In the genomic region with DNA sequence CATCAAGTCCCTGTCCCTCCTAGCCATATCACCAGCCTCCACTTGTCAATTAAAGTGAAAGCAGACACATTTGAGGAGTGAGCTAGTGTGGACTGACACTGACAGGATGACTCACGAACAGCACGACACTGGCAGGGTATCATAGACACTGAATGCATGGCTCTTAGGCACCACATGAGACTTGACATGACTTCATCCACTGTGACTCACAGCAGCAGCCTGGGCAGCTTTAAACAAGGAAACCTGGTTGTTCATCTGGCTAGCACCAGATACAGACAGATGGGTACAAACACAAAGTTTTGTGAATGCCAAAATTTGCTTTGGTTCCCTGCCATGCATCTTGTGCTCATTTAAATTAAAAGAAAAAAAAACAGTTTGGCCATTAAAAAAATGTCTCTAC, we compare ENCODE assay signal across 11 mouse cellular contexts.
DNase-seq lines count a peak whose midpoint lies in the region; ATAC-seq lines count a peak whose summit lies in the region.
"Had no signal": no experiment of that assay in that cellular context is flagged by ENCODE, and none has a peak within 500 bp of the region (broad histone marks: within the 10 kb centered on the region; RNA-seq: fewer than 3 reads in every experiment).

No protein-coding gene starts in this region.

- H3K4me2 ChIP-seq in forebrain, embryonic 13.5 days: no peak overlapping the region
- H3K4me2 ChIP-seq in forebrain, embryonic 12.5 days: no peak overlapping the region
- H3K4me2 ChIP-seq: liver, embryonic 15.5 days; stomach, embryonic 15.5 days had no signal

- 79% methylated on average over 2 of the region's 2 CpGs for WGBS in forebrain, embryonic 13.5 days
- 83% methylated on average over 2 of the region's 2 CpGs for WGBS in forebrain, embryonic 12.5 days

- H3K9ac ChIP-seq in forebrain, embryonic 13.5 days: no peak overlapping the region
- no peak overlapping the region for H3K9ac ChIP-seq in forebrain, embryonic 12.5 days
- H3K9ac ChIP-seq: liver, embryonic 15.5 days; stomach, embryonic 15.5 days had no signal

- ATAC-seq in forebrain, embryonic 13.5 days: peak; percentile 57; the same call in 1 of the 2 replicates
- ATAC-seq in forebrain, embryonic 12.5 days (ENCODE audit: low FRiP score): no peak

- H3K4me1 ChIP-seq in forebrain, embryonic 13.5 days: peaks cover 18% of the 10 kb centered on the region
- peaks cover 7% of the 10 kb centered on the region for H3K4me1 ChIP-seq in forebrain, embryonic 12.5 days
- H3K4me1 ChIP-seq: liver, embryonic 15.5 days; stomach, embryonic 15.5 days had no signal

- no peaks in the 10 kb centered on the region for H3K27me3 ChIP-seq in forebrain, embryonic 13.5 days
- H3K27me3 ChIP-seq in forebrain, embryonic 12.5 days: no peaks in the 10 kb centered on the region
- H3K27me3 ChIP-seq: liver, embryonic 15.5 days; stomach, embryonic 15.5 days had no signal

- H3K36me3 ChIP-seq in forebrain, embryonic 13.5 days (ENCODE audit: poor library complexity, severe bottlenecking): no peaks in the 10 kb centered on the region
- H3K36me3 ChIP-seq in forebrain, embryonic 12.5 days (replicated peaks): no peaks in the 10 kb centered on the region
- H3K36me3 ChIP-seq: liver, embryonic 15.5 days; stomach, embryonic 15.5 days had no signal

- H3K9me3 ChIP-seq in forebrain, embryonic 13.5 days (replicated peaks): no peaks in the 10 kb centered on the region
- H3K9me3 ChIP-seq in forebrain, embryonic 12.5 days: no peaks in the 10 kb centered on the region
- H3K9me3 ChIP-seq: liver, embryonic 15.5 days; stomach, embryonic 15.5 days had no signal

- H3K4me3 ChIP-seq in forebrain, embryonic 13.5 days: no peak overlapping the region
- H3K4me3 ChIP-seq in forebrain, embryonic 12.5 days (replicated peaks): no peak overlapping the region
- H3K4me3 ChIP-seq: liver, embryonic 15.5 days; stomach, embryonic 15.5 days had no signal

- DNase-seq in Muller cell, postnatal 12 days (ENCODE audit: inconsistent ontology term): peak; percentile 75
- DNase-seq in cerebellum, adult 9-10 months: peak; percentile 18
- peak; percentile 52 for DNase-seq in layer of hippocampus, adult 9-10 months (ENCODE audit: low spot score)
- DNase-seq in embryo, embryonic 11 days: no peak
- DNase-seq in lung, postnatal 4 days: no peak
- DNase-seq in T-cell, adult 2 months (ENCODE audit: low spot score): no peak

- no peak overlapping the region for H3K27ac ChIP-seq in forebrain, embryonic 13.5 days
- H3K27ac ChIP-seq in forebrain, embryonic 12.5 days: no peak overlapping the region
- H3K27ac ChIP-seq: kidney, postnatal 0 days; liver, embryonic 15.5 days; stomach, embryonic 15.5 days had no signal

Comparison
In these comparisons a context has a peak if more than half of its experiments do, and no peak if none do; other contexts are left out.
1. DNase-seq: peak in Muller cell, postnatal 12 days (single experiment), cerebellum, adult 9-10 months (single experiment) and layer of hippocampus, adult 9-10 months (single experiment); none in embryo, embryonic 11 days (single experiment), lung, postnatal 4 days (0 of 2) and T-cell, adult 2 months (single experiment).